Mouse (Mus musculus): ENCODE results near the gene Mmp21. TPM values are rescaled to one million over a fixed set of nuclear protein-coding genes. Genes with fewer than 3 reads are reported as not detected.
A peak's percentile ranks its signal among the peaks of the same experiment; 100 is the strongest.
"Not testable (repeated sequence)": the region's sequence is repeated elsewhere in the genome, so short reads cannot be mapped to it uniquely, and the experiment has no call there.

The Mmp21 gene
- polyA plus RNA-seq, 1 experiment from 2014 or later: not detected

GRCm38 (mm10) chr7:133698021-133698709 is 18.3 kb upstream of the Mmp21 start:
- H3K36me3 ChIP-seq (ENCODE audit: insufficient read depth, low read length): 0 out of 2 replicates have a peak, but pooled peaks cover 3% of the 10 kb centered on the region
- H3K27ac ChIP-seq: no peak overlapping the region
- TF ChIP-seq CTCF (IDR thresholded peaks at IDR 0.05; ENCODE audit: low read depth): no peak
- H3K9me3 ChIP-seq (replicated peaks; ENCODE audit: low read length): no peaks in the 10 kb centered on the region
- H3K4me1 ChIP-seq (replicated peaks; ENCODE audit: insufficient read depth, low read length): no peaks in the 10 kb centered on the region
- ATAC-seq (replicated peaks; ENCODE audit: low FRiP score, low read depth) (no peak), DNase-seq (ENCODE audit: low spot score) (no peak)
- no peak overlapping the region for H3K9ac ChIP-seq (ENCODE audit: low read depth, low read length)
- no peak overlapping the region for H3K4me2 ChIP-seq (ENCODE audit: low read length)
- H3K27me3 ChIP-seq (ENCODE audit: insufficient read depth, low read length): no peaks in the 10 kb centered on the region
- no peak overlapping the region for H3K4me3 ChIP-seq (replicated peaks; ENCODE audit: low read depth, low read length)
- 93% methylated on average over 12 of the region's 12 CpGs for WGBS

GRCm38 (mm10) chr7:133685644-133686043 is 5.8 kb upstream of the Mmp21 start:
- ATAC-seq (replicated peaks; ENCODE audit: low FRiP score, low read depth); H3K4me2 ChIP-seq (ENCODE audit: low read length); H3K4me1 ChIP-seq (replicated peaks; ENCODE audit: insufficient read depth, low read length); H3K27me3 ChIP-seq (ENCODE audit: insufficient read depth, low read length); H3K27ac ChIP-seq; H3K9ac ChIP-seq (ENCODE audit: low read depth, low read length); DNase-seq (ENCODE audit: low spot score); H3K4me3 ChIP-seq (replicated peaks; ENCODE audit: low read depth, low read length); H3K9me3 ChIP-seq (replicated peaks; ENCODE audit: low read length): not testable (repeated sequence)
- peaks cover 10% of the 10 kb centered on the region for H3K36me3 ChIP-seq (ENCODE audit: insufficient read depth, low read length)

GRCm38 (mm10) chr7:133684701-133685100 is 4.8 kb upstream of the Mmp21 start:
- peaks cover 9% of the 10 kb centered on the region for H3K36me3 ChIP-seq (ENCODE audit: insufficient read depth, low read length)
- ATAC-seq (replicated peaks; ENCODE audit: low FRiP score, low read depth) (no peak), DNase-seq (ENCODE audit: low spot score) (no peak)
- no peak overlapping the region for H3K27ac ChIP-seq
- H3K27me3 ChIP-seq (ENCODE audit: insufficient read depth, low read length): no peaks in the 10 kb centered on the region
- H3K9me3 ChIP-seq (replicated peaks; ENCODE audit: low read length): 0 out of 2 replicates have a peak, but pooled peaks cover 5% of the 10 kb centered on the region
- no peak for TF ChIP-seq CTCF (IDR thresholded peaks at IDR 0.05; ENCODE audit: low read depth)
- no peak overlapping the region for H3K9ac ChIP-seq (ENCODE audit: low read depth, low read length)
- 94% methylated on average over 6 of the region's 6 CpGs for WGBS
- H3K4me1 ChIP-seq (replicated peaks; ENCODE audit: insufficient read depth, low read length): no peaks in the 10 kb centered on the region
- H3K4me3 ChIP-seq (replicated peaks; ENCODE audit: low read depth, low read length): no peak overlapping the region
- H3K4me2 ChIP-seq (ENCODE audit: low read length): no peak overlapping the region

- ATAC-seq (replicated peaks; ENCODE audit: low FRiP score, low read depth) (no peak), DNase-seq (ENCODE audit: low spot score) (no peak)
- no peak overlapping the region for H3K27ac ChIP-seq
- H3K4me2 ChIP-seq (ENCODE audit: low read length): no peak overlapping the region
- H3K9ac ChIP-seq (ENCODE audit: low read depth, low read length): no peak overlapping the region
- TF ChIP-seq CTCF (IDR thresholded peaks at IDR 0.05; ENCODE audit: low read depth): peak; percentile 66
- H3K4me1 ChIP-seq (replicated peaks; ENCODE audit: insufficient read depth, low read length): no peaks in the 10 kb centered on the region
- WGBS: 95% methylated on average over 5 of the region's 5 CpGs
- H3K4me3 ChIP-seq (replicated peaks; ENCODE audit: low read depth, low read length): no peak overlapping the region
- H3K9me3 ChIP-seq (replicated peaks; ENCODE audit: low read length): 0 out of 2 replicates have a peak, but pooled peaks cover 5% of the 10 kb centered on the region
- no peaks in the 10 kb centered on the region for H3K27me3 ChIP-seq (ENCODE audit: insufficient read depth, low read length)
- peaks cover 8% of the 10 kb centered on the region for H3K36me3 ChIP-seq (ENCODE audit: insufficient read depth, low read length)
Measured at GRCm38 (mm10) chr7:133684110-133684509, 4.2 kb upstream of the Mmp21 start.

- Histone ChIP-seq H3K9ac (ENCODE audit: low read depth, low read length) (no peak overlapping the region), H3K4me1 (replicated peaks; ENCODE audit: insufficient read depth, low read length) (no peaks in the 10 kb centered on the region), H3K4me2 (ENCODE audit: low read length) (no peak overlapping the region), H3K4me3 (replicated peaks; ENCODE audit: low read depth, low read length) (no peak overlapping the region), H3K36me3 (ENCODE audit: insufficient read depth, low read length) (0 out of 2 replicates have a peak, but pooled peaks cover 5% of the 10 kb centered on the region), H3K27me3 (ENCODE audit: insufficient read depth, low read length) (no peaks in the 10 kb centered on the region), H3K27ac (no peak overlapping the region), H3K9me3 (replicated peaks; ENCODE audit: low read length) (0 out of 2 replicates have a peak, but pooled peaks cover 5% of the 10 kb centered on the region)
- ATAC-seq (replicated peaks; ENCODE audit: low FRiP score, low read depth): no peak
- DNase-seq (ENCODE audit: low spot score): no peak
- WGBS: 76% methylated on average over 5 of the region's 5 CpGs
- TF ChIP-seq CTCF (IDR thresholded peaks at IDR 0.05; ENCODE audit: low read depth): no peak
Measured at GRCm38 (mm10) chr7:133683626-133684025, 3.8 kb upstream of the Mmp21 start.

GRCm38 (mm10) chr7:133679439-133679838 is 422 bp downstream of the Mmp21 start:
- no peaks in the 10 kb centered on the region for H3K4me1 ChIP-seq (replicated peaks; ENCODE audit: insufficient read depth, low read length)
- no peak overlapping the region for H3K9ac ChIP-seq (ENCODE audit: low read depth, low read length)
- no peaks in the 10 kb centered on the region for H3K27me3 ChIP-seq (ENCODE audit: insufficient read depth, low read length)
- H3K4me3 ChIP-seq (replicated peaks; ENCODE audit: low read depth, low read length): no peak overlapping the region
- no peak overlapping the region for H3K27ac ChIP-seq
- no peaks in the 10 kb centered on the region for H3K36me3 ChIP-seq (ENCODE audit: insufficient read depth, low read length)
- DNase-seq (ENCODE audit: low spot score) (no peak), ATAC-seq (replicated peaks; ENCODE audit: low FRiP score, low read depth) (no peak)
- H3K9me3 ChIP-seq (replicated peaks; ENCODE audit: low read length): no peaks in the 10 kb centered on the region
- no peak overlapping the region for H3K4me2 ChIP-seq (ENCODE audit: low read length)
- TF ChIP-seq CTCF (IDR thresholded peaks at IDR 0.05; ENCODE audit: low read depth): no peak
- WGBS: 57% methylated on average over 4 of the region's 4 CpGs

GRCm38 (mm10) chr7:133678716-133679115 is 1.1 kb downstream of the Mmp21 start:
- H3K9me3 ChIP-seq (replicated peaks; ENCODE audit: low read length): no peaks in the 10 kb centered on the region
- 92% methylated on average over 8 of the region's 8 CpGs for WGBS
- no peak for TF ChIP-seq CTCF (IDR thresholded peaks at IDR 0.05; ENCODE audit: low read depth)
- no peak overlapping the region for H3K4me3 ChIP-seq (replicated peaks; ENCODE audit: low read depth, low read length)
- H3K27me3 ChIP-seq (ENCODE audit: insufficient read depth, low read length): no peaks in the 10 kb centered on the region
- H3K9ac ChIP-seq (ENCODE audit: low read depth, low read length): no peak overlapping the region
- ATAC-seq (replicated peaks; ENCODE audit: low FRiP score, low read depth) (no peak), DNase-seq (ENCODE audit: low spot score) (no peak)
- H3K4me2 ChIP-seq (ENCODE audit: low read length): no peak overlapping the region
- H3K27ac ChIP-seq: no peak overlapping the region
- H3K4me1 ChIP-seq (replicated peaks; ENCODE audit: insufficient read depth, low read length): no peaks in the 10 kb centered on the region
- no peaks in the 10 kb centered on the region for H3K36me3 ChIP-seq (ENCODE audit: insufficient read depth, low read length)

Measured in kidney, postnatal 0 days (tissue).